Mouse (Mus musculus) lung, postnatal 0 days (tissue): Measurements from ENCODE around the gene Pdlim5.

ENCODE experiments used
- CTCF ChIP-seq: IDR thresholded peaks from 2 replicates; pipeline ENCODE4 v1.5.1; 2016; ENCODE audit warnings: antibody characterized with exemption, mild to moderate bottlenecking
- EP300 ChIP-seq: IDR thresholded peaks from 2 replicates; pipeline ENCODE4 v1.6.1; 2016; ENCODE audit warnings: antibody characterized with exemption, mild to moderate bottlenecking, control low read depth

DNA sequence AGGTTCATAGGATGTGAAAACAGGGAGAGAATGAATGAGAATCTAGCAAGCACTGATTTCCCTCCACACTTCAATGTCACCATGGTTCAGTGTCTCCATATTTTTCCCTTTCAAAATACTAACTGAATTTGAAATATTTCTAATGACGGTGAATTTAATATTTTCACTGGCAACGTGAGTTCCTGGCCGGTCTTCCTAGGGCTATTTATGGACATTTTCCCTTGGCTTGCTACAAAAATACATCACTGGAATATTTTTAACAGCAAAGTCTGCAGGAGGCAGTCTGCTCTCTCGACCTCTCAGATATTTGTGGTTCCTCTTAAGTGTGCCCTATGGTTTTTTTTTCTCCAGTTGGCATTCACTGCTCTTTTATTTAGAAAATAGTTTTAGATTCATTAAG lies 44.7 kb upstream of the Pdlim5 start:
- TF ChIP-seq CTCF (no peak), EP300 (no peak)
